Mouse (Mus musculus) ZHBTc4 (cell line): ENCODE results near the gene Rmdn2.
A peak's percentile ranks its signal among the peaks of the same experiment; 100 is the strongest.

Source experiments
- DNase-seq: peaks from one replicate; pipeline ENCODE4 v3.0.0-alpha.2; 2011; ENCODE audit warnings: low read depth, low spot score

Gene Rmdn2

DNA sequence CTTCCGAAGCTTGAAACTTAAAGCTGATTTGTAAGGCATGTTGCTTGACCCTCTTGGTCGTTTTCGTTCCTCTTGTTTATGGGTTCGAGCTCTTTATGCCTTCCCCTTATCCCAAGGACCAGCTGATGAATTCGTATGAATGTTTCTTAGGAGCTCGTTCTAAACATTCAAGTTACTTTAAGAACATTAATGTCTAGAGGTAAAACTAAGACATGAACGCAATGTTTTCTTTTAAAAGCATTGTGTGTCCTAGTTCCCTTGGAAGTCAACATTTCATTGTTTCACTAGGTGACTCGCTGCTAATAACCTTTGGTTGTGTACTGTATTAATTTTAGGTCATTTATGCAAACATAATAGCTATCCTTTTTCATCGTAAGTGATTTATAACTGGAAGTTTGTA, 4.2 kb downstream of the Rmdn2 start:
- no peak for DNase-seq

- no peak for DNase-seq
Measured at GRCm38 (mm10) chr17:79616621-79617020, 5.0 kb downstream of the Rmdn2 start.

GRCm38 (mm10) chr17:79618455-79618854, 6.8 kb downstream of the Rmdn2 start:
- DNase-seq, result no peak

- no peak for DNase-seq
Measured at GRCm38 (mm10) chr17:79618984-79619383, 7.3 kb downstream of the Rmdn2 start.

- no peak for DNase-seq
Measured at GRCm38 (mm10) chr17:79622050-79622449, 10.4 kb downstream of the Rmdn2 start.

GRCm38 (mm10) chr17:79622574-79622973, 10.9 kb downstream of the Rmdn2 start:
- DNase-seq, result no peak

DNA sequence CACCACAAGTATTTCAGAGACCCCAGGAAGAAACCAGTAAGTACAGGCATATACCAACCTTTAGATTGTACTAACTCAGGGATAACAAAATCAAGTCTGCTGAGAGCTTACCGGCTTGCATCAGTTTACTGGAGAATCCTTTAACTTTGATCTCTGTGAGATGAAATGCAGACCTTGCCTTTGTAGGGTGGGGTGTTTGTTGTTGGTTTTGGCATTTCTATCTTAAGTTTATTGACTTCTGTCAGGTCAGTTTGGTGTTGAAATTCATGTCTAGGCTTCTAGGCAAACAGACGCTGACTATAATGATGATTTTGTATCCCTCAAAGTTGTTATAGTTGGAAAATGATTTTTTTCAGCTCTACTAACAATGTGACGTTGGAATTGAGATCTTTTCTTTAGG, 12.2 kb downstream of the Rmdn2 start:
- no peak for DNase-seq

GRCm38 (mm10) chr17:79626241-79626816, 14.7 kb downstream of the Rmdn2 start:
- no peak for DNase-seq

DNA sequence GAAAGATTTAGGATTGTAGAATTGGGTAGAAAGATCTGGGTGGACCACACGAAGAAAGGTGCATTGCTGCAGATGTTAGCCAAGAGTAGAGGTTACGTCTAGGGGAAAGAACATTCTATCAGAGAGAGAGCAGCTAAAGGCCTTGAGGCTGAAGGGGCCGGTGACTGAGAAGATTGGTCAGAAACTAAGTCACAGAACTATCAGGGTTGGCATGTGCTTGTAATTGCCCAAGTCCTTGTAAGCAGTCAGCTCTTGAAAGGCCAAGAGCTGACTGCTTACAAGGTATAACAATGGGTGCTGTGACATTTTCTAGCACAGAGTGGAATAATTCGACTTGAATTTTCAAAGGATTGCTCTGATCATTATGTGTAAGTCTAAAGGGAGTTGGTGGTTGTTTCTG, 38.2 kb downstream of the Rmdn2 start:
- no peak for DNase-seq

GRCm38 (mm10) chr17:79650297-79650696, 38.6 kb downstream of the Rmdn2 start:
- DNase-seq, result no peak

GRCm38 (mm10) chr17:79653171-79653570, 41.5 kb downstream of the Rmdn2 start:
- peak; percentile 12 for DNase-seq

DNA sequence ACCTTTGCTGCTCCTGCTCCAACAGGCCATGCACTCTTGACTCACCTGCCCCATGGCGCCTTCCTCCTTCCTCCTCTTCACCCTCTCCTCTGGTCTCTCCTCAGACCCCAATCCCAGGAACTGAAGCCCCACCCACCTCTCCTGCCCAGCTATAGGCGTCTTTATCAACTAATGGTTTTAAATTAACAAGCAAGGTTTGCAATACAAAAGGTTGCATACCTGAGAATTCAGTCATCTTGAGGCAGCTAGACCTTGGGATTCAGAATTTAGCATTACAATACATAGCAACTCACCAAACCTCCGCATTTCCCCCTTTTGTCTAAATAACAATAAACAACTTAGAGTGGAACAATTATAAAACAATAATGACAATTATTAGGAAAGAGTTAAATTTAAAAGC, 42.5 kb downstream of the Rmdn2 start:
- peak; percentile 80 for DNase-seq

- no peak for DNase-seq
Measured at GRCm38 (mm10) chr17:79657785-79658184, 46.1 kb downstream of the Rmdn2 start.

DNA sequence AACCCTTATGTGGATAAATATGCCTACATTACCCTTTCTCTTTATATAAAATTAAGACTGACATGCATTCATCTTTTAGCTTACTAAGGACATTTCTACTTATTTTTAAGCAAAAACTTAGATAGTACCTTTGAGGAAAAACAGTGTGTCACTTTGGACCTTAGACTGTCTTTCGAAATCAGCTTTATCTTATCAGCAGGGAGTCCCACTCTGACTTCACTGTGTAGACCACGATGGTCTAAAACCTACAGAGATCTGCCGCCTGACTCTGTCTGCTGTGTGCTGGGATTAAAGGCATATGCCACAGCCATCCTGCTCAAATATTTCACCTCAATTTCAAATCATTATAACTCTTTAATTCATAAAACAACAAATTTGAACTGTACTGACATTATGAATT, 46.8 kb downstream of the Rmdn2 start:
- DNase-seq, result no peak

- no peak for DNase-seq
Measured at GRCm38 (mm10) chr17:79658863-79659262, 47.2 kb downstream of the Rmdn2 start.

GRCm38 (mm10) chr17:79661387-79661786, 49.7 kb downstream of the Rmdn2 start:
- DNase-seq, result peak; percentile 60

- DNase-seq, result no peak
Measured at GRCm38 (mm10) chr17:79661848-79662247, 50.2 kb downstream of the Rmdn2 start.

DNA sequence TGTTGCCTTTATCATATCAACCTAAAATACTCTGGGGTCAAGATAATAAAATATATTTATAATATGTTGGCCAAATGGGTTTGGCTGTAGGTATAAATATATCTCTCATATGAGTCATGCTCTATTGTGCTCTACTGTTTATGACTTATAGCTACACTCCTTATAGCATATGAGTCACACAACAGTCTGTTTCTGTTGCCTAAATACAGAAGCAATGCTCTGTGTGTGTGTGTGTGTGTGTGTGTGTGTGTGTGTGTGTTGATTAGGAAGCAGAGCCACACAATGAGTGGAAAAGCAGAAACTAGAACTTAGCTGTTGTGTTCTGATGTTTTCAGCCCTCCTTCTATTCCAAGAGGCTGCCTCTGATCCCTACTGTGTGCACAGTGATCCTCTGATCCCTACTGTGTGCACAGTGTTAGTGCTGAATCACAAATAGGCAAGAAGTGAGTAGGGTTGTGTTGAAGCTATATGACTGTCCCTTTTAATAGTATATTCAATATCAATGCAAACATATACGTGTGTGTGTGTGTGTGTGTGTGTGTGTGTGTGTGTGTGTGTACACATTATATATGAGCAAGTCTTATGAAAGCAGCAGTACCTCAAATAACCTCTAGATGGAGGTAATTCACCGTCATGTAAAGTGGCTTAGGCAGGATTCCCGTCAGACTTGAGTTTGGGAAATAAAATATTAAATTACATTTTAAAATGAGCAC, 51.9 kb downstream of the Rmdn2 start:
- peak; percentile 44 for DNase-seq

DNA sequence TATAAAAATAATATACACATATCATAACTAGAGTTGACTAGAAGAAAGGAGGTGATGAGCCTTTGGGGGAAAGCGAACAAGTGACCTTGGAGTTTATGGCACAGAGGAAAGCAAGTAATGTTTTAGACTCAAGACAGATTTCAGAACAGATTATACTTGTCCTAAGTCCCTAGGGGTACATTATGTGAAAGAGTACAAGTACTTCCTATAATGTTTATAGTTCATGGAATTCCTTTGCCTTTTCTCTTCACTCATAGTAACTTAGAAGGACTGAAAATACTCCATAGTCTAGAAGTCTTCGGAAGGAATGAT, 52.4 kb downstream of the Rmdn2 start:
- no peak for DNase-seq

GRCm38 (mm10) chr17:79670837-79671236, 59.2 kb downstream of the Rmdn2 start:
- no peak for DNase-seq

GRCm38 (mm10) chr17:79695106-79695505, 83.4 kb downstream of the Rmdn2 start:
- no peak for DNase-seq

GRCm38 (mm10) chr17:79695541-79695940, 83.9 kb downstream of the Rmdn2 start:
- DNase-seq, result no peak

- peak; percentile 21 for DNase-seq
Measured at GRCm38 (mm10) chr17:79699197-79699596, 87.5 kb downstream of the Rmdn2 start.

GRCm38 (mm10) chr17:79700871-79701270, 89.2 kb downstream of the Rmdn2 start:
- DNase-seq, result no peak
